Mouse (Mus musculus) hindbrain, embryonic 12.5 days (tissue): ENCODE measurements around the gene Ttll8. TPM values are rescaled to one million over a fixed set of nuclear protein-coding genes. Genes with fewer than 3 reads are reported as not detected.

Experiments
- ATAC-seq: fragments of 200-750 bp; cut with Nextera tagmentation; 2 replicates; pipeline ENCODE4 v1.8.0; 2017; ENCODE audit warnings: moderate TSS enrichment; ENCODE audit not compliant: low FRiP score
- H3K27ac ChIP-seq: fragments of 300-500 bp; sonication (generic); 2 replicates; pipeline ENCODE4 v1.5.1; 2016; ENCODE audit warnings: mild to moderate bottlenecking
- H3K27me3 ChIP-seq: fragments of 300-500 bp; sonication (generic); 2 replicates; pipeline ENCODE4 v1.6.1; 2016; ENCODE audit warnings: mild to moderate bottlenecking
- H3K36me3 ChIP-seq: fragments of 300-500 bp; sonication (generic); 2 replicates; pipeline ENCODE4 v1.6.1; 2016; ENCODE audit warnings: mild to moderate bottlenecking
- H3K4me1 ChIP-seq: fragments of 300-500 bp; sonication (generic); 2 replicates; pipeline ENCODE4 v1.6.1; 2016
- H3K4me2 ChIP-seq: fragments of 300-500 bp; sonication (generic); replicated peaks from 2 replicates; pipeline ENCODE4 v1.6.1; 2016; ENCODE audit warnings: mild to moderate bottlenecking
- H3K4me3 ChIP-seq: fragments of 300-500 bp; sonication (generic); 2 replicates; pipeline ENCODE4 v1.5.1; 2016; ENCODE audit warnings: mild to moderate bottlenecking
- H3K9ac ChIP-seq: fragments of 300-500 bp; sonication (generic); 2 replicates; pipeline ENCODE4 v1.6.1; 2016; ENCODE audit warnings: mild to moderate bottlenecking, moderate library complexity
- H3K9me3 ChIP-seq: fragments of 300-500 bp; sonication (generic); replicated peaks from 2 replicates; pipeline ENCODE4 v1.6.1; 2016; ENCODE audit warnings: mild to moderate bottlenecking
- WGBS: fragments of 180-500 bp; shearing (Covaris S2); methylation state at CpG from one replicate; pipeline ENCODE4 v1.1.7; 2016; 5-methylcytosine and 5-hydroxymethylcytosine counted together
- polyA plus RNA-seq: library from polyadenylated mRNA; unstranded; fragments of >200 nt; fragmentation: Nextera tagmentation; extraction: Ambion mirVana; gene quantifications from 2 replicates; pipeline ENCODE4 v1.2.1, GENCODE M21; 2016

The Ttll8 gene
- polyA plus RNA-seq, 1 experiment from 2014 or later, result not detected

- Histone ChIP-seq H3K27me3 (peaks cover 25% of the 10 kb centered on the region), H3K4me2 (no peak overlapping the region), H3K36me3 (no peaks in the 10 kb centered on the region), H3K27ac (no peak overlapping the region), H3K4me3 (no peak overlapping the region), H3K4me1 (peaks cover 14% of the 10 kb centered on the region), H3K9me3 (no peaks in the 10 kb centered on the region), H3K9ac (no peak overlapping the region)
- WGBS, result 83% methylated on average over 1 of the region's 1 CpGs
- ATAC-seq, result no peak
Observed at GRCm38 (mm10) chr15:88892252-88892651, 62.0 kb downstream of the Ttll8 start.

DNA sequence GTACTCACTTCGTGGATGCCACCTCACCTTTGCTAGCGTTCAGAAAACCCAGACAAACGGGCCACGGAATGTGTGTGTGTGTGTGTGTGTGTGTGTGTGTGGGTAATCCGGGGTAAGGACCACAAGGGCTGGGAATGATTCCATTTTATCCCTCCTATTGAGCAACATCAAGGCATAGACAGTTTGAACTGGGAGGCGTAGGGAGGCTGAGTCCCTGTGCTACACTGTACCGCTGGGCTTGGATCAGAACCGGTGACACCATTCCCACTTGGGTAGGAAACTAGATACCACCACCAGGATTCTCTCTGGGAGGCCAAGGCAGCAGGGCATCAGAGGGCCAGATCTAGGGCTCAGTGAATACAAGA lies 62.6 kb downstream of the Ttll8 start:
- H3K4me2 ChIP-seq, result peak overlapping the region; percentile 89; the same call in 1 of the 2 replicates
- H3K4me3 ChIP-seq, result peak overlapping the region; percentile 47
- H3K9ac ChIP-seq, result no peak overlapping the region
- peaks cover 25% of the 10 kb centered on the region for H3K27me3 ChIP-seq
- ATAC-seq, result no peak
- H3K36me3 ChIP-seq, result no peaks in the 10 kb centered on the region
- H3K27ac ChIP-seq, result no peak overlapping the region
- 69% methylated on average over 8 of the region's 8 CpGs for WGBS
- no peaks in the 10 kb centered on the region for H3K9me3 ChIP-seq
- H3K4me1 ChIP-seq, result peaks cover 14% of the 10 kb centered on the region

DNA sequence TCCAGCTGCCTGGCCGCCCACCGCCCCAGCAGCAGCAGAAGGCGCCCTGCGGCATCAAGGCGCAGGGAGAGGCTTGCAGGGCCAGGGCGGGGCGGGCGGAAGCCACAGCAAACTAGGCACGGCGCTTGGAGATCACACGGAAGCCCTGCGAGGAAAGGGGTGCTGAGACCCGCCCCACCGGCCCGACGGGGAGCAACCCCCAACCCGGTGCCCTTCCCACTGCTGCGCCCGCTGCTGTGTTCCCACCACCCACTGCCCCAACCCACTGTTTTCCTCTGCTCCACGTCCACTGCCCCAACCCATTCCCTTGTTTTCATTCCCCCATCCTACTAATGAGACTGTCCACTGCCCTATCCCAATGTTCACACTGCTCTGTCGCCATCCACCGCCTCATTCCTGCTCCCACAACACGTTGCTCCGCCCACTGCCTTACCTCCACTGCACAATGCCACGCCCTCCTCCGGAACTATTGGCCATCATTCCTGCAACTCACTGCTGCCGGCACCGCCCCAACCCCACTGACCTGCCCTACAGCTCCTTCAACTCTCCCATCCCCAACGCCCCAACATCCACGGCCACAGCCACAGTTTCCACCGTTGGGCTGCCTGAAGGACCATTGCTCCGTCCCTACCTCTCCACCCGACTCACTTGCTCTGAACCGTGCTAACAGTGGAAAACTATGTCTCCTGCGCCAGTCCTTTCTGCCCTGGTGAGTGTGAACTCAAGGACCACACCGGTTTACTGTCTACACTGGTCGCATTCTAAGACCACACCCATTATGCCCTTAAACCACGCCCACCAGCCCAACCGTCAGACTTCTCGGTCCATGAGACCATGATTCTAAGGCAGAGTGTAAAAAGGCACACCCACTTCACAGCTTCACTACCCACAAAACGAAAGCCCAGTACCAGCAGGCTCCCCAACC lies 63.2 kb downstream of the Ttll8 start:
- Histone ChIP-seq H3K9me3 (no peaks in the 10 kb centered on the region), H3K4me1 (peaks cover 14% of the 10 kb centered on the region), H3K9ac (peak overlapping the region; percentile 72), H3K36me3 (no peaks in the 10 kb centered on the region), H3K27ac (0 out of 2 replicates have a peak overlapping the region, but pooled peaks have one; percentile 52), H3K27me3 (peaks cover 25% of the 10 kb centered on the region), H3K4me2 (peak overlapping the region; percentile 89), H3K4me3 (peak overlapping the region; percentile 47)
- 2% methylated on average over 36 of the region's 41 CpGs for WGBS
- ATAC-seq, result peak; percentile 91

DNA sequence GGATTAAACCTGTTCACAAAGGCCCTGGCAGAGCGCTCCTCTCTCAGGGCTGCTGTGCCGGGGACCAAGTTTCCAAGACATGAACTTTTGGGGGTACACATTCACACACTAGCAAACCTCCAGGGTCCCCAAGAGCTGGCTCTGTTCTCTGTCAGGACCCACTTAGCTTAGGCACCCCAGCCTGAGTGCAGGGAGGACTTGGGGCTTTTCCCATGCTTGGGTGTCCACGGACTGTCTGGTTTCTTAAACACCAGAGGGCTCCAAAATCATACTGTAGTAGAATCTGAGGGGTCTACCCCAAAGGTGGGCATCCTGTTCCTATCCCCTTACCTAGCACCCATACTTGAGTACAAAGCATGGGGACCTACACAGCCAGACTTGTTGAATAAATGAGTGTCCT lies 64.2 kb downstream of the Ttll8 start:
- ATAC-seq, result no peak
- H3K4me3 ChIP-seq, result no peak overlapping the region
- H3K9ac ChIP-seq, result peak overlapping the region; percentile 72; the same call in 1 of the 2 replicates
- no peaks in the 10 kb centered on the region for H3K36me3 ChIP-seq
- WGBS, result 86% methylated on average over 3 of the region's 3 CpGs
- peaks cover 14% of the 10 kb centered on the region for H3K4me1 ChIP-seq
- H3K27me3 ChIP-seq, result peaks cover 25% of the 10 kb centered on the region
- H3K9me3 ChIP-seq, result no peaks in the 10 kb centered on the region
- no peak overlapping the region for H3K27ac ChIP-seq
- H3K4me2 ChIP-seq, result peak overlapping the region; percentile 89

GRCm38 (mm10) chr15:88889032-88889431 lies 65.2 kb downstream of the Ttll8 start:
- Histone ChIP-seq H3K27ac (no peak overlapping the region), H3K4me2 (no peak overlapping the region), H3K4me3 (no peak overlapping the region), H3K27me3 (peaks cover 25% of the 10 kb centered on the region), H3K9me3 (no peaks in the 10 kb centered on the region), H3K4me1 (peaks cover 14% of the 10 kb centered on the region), H3K9ac (no peak overlapping the region), H3K36me3 (no peaks in the 10 kb centered on the region)
- WGBS, result 72% methylated on average over 3 of the region's 3 CpGs
- no peak for ATAC-seq

GRCm38 (mm10) chr15:88885376-88885775 lies 68.8 kb downstream of the Ttll8 start:
- 87% methylated on average over 6 of the region's 6 CpGs for WGBS
- Histone ChIP-seq H3K36me3 (no peaks in the 10 kb centered on the region), H3K4me2 (no peak overlapping the region), H3K9ac (no peak overlapping the region), H3K27me3 (peaks cover 16% of the 10 kb centered on the region), H3K4me1 (peaks cover 5% of the 10 kb centered on the region; the same call in 1 of the 2 replicates), H3K27ac (no peak overlapping the region), H3K9me3 (no peaks in the 10 kb centered on the region), H3K4me3 (no peak overlapping the region)
- ATAC-seq, result no peak

GRCm38 (mm10) chr15:88883342-88883741 lies 70.9 kb downstream of the Ttll8 start:
- H3K4me2 ChIP-seq, result no peak overlapping the region
- H3K4me1 ChIP-seq, result no peaks in the 10 kb centered on the region
- H3K27ac ChIP-seq, result no peak overlapping the region
- no peaks in the 10 kb centered on the region for H3K27me3 ChIP-seq
- H3K9ac ChIP-seq, result no peak overlapping the region
- no peak for ATAC-seq
- no peaks in the 10 kb centered on the region for H3K36me3 ChIP-seq
- H3K9me3 ChIP-seq, result no peaks in the 10 kb centered on the region
- WGBS, result 87% methylated on average over 9 of the region's 9 CpGs
- no peak overlapping the region for H3K4me3 ChIP-seq

DNA sequence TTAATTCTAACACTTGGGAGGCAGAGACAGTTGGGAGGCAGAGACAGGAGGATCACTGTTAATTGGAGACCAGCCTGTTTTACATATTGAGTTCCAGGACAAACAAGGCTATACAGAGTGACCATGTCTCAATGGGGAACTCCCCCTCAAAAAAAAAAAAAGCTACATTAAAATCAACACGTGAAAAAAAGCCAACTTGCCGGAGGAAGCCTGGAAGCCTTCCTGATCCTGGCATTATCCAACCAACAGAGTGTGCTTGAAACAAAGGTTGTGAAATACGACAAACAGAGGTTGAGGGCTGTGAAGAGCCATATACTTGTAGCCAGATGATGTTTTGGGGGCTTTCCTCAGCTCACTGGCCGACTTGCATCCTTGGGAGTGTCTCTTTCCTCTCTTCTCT lies 71.4 kb downstream of the Ttll8 start:
- WGBS, result 67% methylated on average over 4 of the region's 4 CpGs
- H3K9me3 ChIP-seq, result no peaks in the 10 kb centered on the region
- no peak overlapping the region for H3K9ac ChIP-seq
- ATAC-seq, result no peak
- no peaks in the 10 kb centered on the region for H3K27me3 ChIP-seq
- H3K4me2 ChIP-seq, result no peak overlapping the region
- no peaks in the 10 kb centered on the region for H3K4me1 ChIP-seq
- no peak overlapping the region for H3K27ac ChIP-seq
- H3K36me3 ChIP-seq, result no peaks in the 10 kb centered on the region
- no peak overlapping the region for H3K4me3 ChIP-seq

DNA sequence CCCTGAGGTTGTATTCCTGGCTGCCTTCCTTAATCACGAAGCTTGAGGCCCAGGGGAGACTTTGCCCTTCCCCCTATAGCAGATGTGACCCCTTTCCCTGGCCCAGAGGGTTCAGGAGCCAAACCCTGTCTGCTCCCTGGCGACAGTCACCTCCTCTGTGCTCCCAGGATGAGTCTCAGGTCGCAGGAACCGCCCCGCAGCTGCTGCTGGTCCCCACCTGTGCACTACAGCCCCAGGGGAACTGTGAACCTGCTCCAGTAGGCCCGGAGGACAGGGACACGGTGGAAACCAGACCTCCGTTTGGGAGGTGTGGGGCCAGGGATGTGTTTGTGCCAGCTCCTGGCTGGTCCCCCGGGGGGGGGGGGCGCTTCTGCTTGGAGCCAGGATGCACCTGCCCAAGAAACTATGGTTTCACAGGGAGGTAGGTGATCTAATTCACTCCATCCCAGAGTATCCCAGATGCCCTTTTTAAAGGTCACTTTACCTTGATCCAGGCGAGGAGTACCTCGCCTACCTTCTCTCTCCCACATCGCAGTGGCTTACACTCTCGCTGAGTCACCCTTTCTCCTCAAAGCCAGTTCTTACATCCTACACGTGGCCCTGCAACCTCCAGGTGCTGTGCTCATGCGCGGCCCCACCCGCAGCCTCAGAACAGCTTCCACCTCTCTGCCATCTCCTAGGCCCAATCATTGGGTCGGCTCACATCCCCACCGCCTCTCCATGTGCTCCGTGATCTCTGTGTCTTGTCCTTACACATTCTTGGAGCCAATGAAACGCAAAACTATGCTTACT lies 72.8 kb downstream of the Ttll8 start:
- H3K9ac ChIP-seq, result no peak overlapping the region
- no peak for ATAC-seq
- no peaks in the 10 kb centered on the region for H3K9me3 ChIP-seq

GRCm38 (mm10) chr15:88877021-88877400 lies 77.2 kb downstream of the Ttll8 start:
- H3K36me3 ChIP-seq, result no peaks in the 10 kb centered on the region

More for the DNA sequence above, 72.8 kb downstream of the Ttll8 start:
- Histone ChIP-seq H3K27me3 (no peaks in the 10 kb centered on the region), H3K36me3 (no peaks in the 10 kb centered on the region), H3K27ac (no peak overlapping the region), H3K4me1 (0 out of 2 replicates have a peak, but pooled peaks cover 2% of the 10 kb centered on the region), H3K4me3 (no peak overlapping the region), H3K4me2 (no peak overlapping the region)
- WGBS, result 68% methylated on average over 22 of the region's 22 CpGs

DNA sequence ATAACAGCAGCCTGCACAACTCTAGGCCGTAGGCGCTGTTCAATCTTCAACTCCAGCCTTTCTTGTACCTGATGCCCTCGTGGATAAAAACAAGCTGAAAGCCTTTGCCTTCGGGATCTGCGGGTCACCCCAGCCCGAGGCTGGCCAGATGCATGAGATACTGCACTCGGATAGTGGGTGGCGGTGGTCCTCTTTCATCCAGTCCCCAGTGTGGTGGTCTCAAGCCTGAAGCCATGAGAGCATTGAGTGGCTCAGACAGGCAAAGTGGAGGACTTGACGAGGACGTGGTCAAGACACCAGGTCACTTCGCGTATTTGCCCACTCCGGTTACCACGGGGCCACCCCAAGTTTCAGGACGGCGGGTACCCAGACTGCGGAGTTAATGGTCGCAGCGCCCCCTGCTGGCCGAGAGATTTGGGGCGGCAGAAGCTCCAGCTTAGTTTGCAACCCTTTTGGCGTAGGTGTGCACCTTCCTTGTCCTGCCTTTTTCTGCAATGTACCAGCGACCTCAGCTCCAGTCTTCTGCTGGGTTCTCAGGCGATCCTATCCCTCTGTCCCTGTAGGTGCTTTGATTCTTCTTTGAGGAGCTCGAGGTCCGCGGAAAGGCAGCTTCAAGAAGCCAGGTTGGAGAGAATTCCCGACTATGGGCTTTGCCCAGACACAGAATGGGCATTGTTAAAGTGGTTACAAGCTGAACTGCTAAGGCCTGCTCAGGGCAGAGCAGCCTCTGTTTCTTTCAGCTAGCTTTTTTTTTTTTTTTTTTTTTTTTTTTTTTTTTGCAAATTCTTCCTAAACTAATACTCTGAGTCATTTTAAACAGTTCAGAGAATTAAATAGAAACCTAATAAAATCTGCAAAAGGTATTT lies 77.8 kb downstream of the Ttll8 start:
- H3K9me3 ChIP-seq, result no peaks in the 10 kb centered on the region
- no peak overlapping the region for H3K27ac ChIP-seq
- no peak overlapping the region for H3K4me3 ChIP-seq
- WGBS, result 10% methylated on average over 28 of the region's 28 CpGs
- peak overlapping the region; percentile 13; the same call in 1 of the 2 replicates for H3K4me2 ChIP-seq
- no peak overlapping the region for H3K9ac ChIP-seq
- peak; percentile 40; the same call in 1 of the 2 replicates for ATAC-seq
- H3K27me3 ChIP-seq, result peaks cover 5% of the 10 kb centered on the region; the same call in 1 of the 2 replicates
- H3K36me3 ChIP-seq, result no peaks in the 10 kb centered on the region
- H3K4me1 ChIP-seq, result 0 out of 2 replicates have a peak, but pooled peaks cover 7% of the 10 kb centered on the region

More at GRCm38 (mm10) chr15:88877021-88877400, 77.2 kb downstream of the Ttll8 start:
- no peak for ATAC-seq
- Histone ChIP-seq H3K27ac (no peak overlapping the region), H3K4me3 (no peak overlapping the region), H3K4me2 (no peak overlapping the region), H3K27me3 (peaks cover 5% of the 10 kb centered on the region; the same call in 1 of the 2 replicates), H3K9me3 (no peaks in the 10 kb centered on the region), H3K4me1 (0 out of 2 replicates have a peak, but pooled peaks cover 7% of the 10 kb centered on the region), H3K9ac (no peak overlapping the region)
- 84% methylated on average over 10 of the region's 10 CpGs for WGBS
